ENCODE assay signal across 28 mouse cellular contexts in the genomic region with DNA sequence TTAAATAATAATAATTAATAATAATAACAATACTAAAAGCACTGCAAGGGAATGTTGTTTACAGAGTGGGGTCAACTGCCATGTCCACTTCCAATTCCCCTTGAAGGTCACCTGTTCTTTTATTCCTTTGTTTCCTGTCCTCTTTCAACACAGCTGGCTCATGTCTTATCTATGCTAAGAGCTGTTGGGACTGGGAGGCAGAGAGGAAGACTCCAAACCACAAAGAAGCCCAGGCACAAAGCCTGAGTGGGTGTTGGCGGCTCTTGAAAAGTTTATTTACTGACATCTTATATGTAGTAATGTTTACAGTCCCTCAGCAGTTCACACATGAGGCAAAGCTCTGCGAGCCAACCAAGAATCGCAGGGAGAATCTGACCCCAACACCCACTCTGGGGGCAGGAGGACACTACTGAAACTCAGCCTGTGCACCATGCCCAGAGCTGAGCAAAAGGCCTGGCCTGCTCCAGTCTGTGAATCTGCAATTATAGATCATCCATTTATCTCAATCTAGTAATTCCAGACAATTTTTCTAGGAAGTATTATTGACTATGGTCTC. TPM values are rescaled to one million over a fixed set of nuclear protein-coding genes. Genes with fewer than 3 reads are reported as not detected.
DNase-seq lines count a peak whose midpoint lies in the region; ATAC-seq and TF ChIP-seq lines count a peak whose summit lies in the region.
"Had no signal": no experiment of that assay in that cellular context is flagged by ENCODE, and none has a peak within 500 bp of the region (broad histone marks: within the 10 kb centered on the region; RNA-seq: fewer than 3 reads in every experiment).

No protein-coding gene starts in this region.

- H3K9ac ChIP-seq in liver, embryonic 14.5 days (replicated peaks), result no peak overlapping the region
- H3K9ac ChIP-seq in liver, embryonic 12.5 days, result no peak overlapping the region
- no peak overlapping the region for H3K9ac ChIP-seq in MEL (ENCODE audit: control insufficient read depth, low read depth, low read length, poor library complexity, severe bottlenecking)
- no peak overlapping the region for H3K9ac ChIP-seq in liver, embryonic 16.5 days (ENCODE audit: low read depth, low read length)
- H3K9ac ChIP-seq: heart, embryonic 12.5 days; hindbrain, embryonic 14.5 days had no signal

- 0 out of 4 replicates have a peak, but pooled peaks cover 0 to 1% of the 10 kb centered on the region in 2 experiments for H3K4me1 ChIP-seq in liver, embryonic 14.5 days (replicated peaks; ENCODE audit: control insufficient read depth in 2 of 2, insufficient read depth in 2 of 2, low read length in 1 of 2)
- H3K4me1 ChIP-seq in liver, embryonic 12.5 days, result peaks cover 6% of the 10 kb centered on the region; the same call in 1 of the 2 replicates
- peaks cover 21 to 35% of the 10 kb centered on the region in 2 experiments for H3K4me1 ChIP-seq in MEL (ENCODE audit: control insufficient read depth in 1 of 2, insufficient read depth in 2 of 2, low read length in 2 of 2)
- H3K4me1 ChIP-seq in liver, embryonic 16.5 days (ENCODE audit: control insufficient read depth, low read depth, low read length), result no peaks in the 10 kb centered on the region; the same call in 1 of the 2 replicates
- H3K4me1 ChIP-seq: embryonic facial prominence, embryonic 10.5 days; forebrain, embryonic 10.5 days; heart, embryonic 12.5 days; hindbrain, embryonic 10.5 days had no signal

- H3K4me2 ChIP-seq in liver, embryonic 14.5 days (ENCODE audit: low read depth), result no peak overlapping the region
- no peak overlapping the region for H3K4me2 ChIP-seq in liver, embryonic 12.5 days
- no peak overlapping the region for H3K4me2 ChIP-seq in liver, embryonic 16.5 days (ENCODE audit: low read depth, low read length)
- H3K4me2 ChIP-seq: heart, embryonic 12.5 days; hindbrain, embryonic 14.5 days had no signal

- H3K9me3 ChIP-seq in liver, embryonic 14.5 days (ENCODE audit: control insufficient read depth, low read length), result no peaks in the 10 kb centered on the region
- H3K9me3 ChIP-seq in liver, embryonic 12.5 days (replicated peaks), result 0 out of 2 replicates have a peak, but pooled peaks cover 3% of the 10 kb centered on the region
- no peaks in the 10 kb centered on the region for H3K9me3 ChIP-seq in MEL (replicated peaks; ENCODE audit: insufficient read depth, low read length)
- no peaks in the 10 kb centered on the region for H3K9me3 ChIP-seq in liver, embryonic 16.5 days (replicated peaks; ENCODE audit: control insufficient read depth, low read length)

- no peak for TF ChIP-seq RAD21 in MEL (IDR thresholded peaks at IDR 0.05; ENCODE audit: low read depth, low read length)

- no peaks in the 10 kb centered on the region for H3K79me2 ChIP-seq in MEL (ENCODE audit: control insufficient read depth, insufficient read depth, low read length, poor library complexity)

- no peak for TF ChIP-seq CTCF in liver, embryonic 14.5 days (IDR thresholded peaks at IDR 0.05; ENCODE audit: low read depth)
- no peak for TF ChIP-seq CTCF in MEL (IDR thresholded peaks at IDR 0.05 in 2 of 3, conservative IDR thresholded peaks at IDR 0.05 in 1 of 3; ENCODE audit: control insufficient read depth in 1 of 3, insufficient read depth in 1 of 3, low read depth in 2 of 3, low read length in 3 of 3, poor library complexity in 1 of 3, severe bottlenecking in 1 of 3)
- no peak for TF ChIP-seq CTCF in gastrocnemius, adult 2 months (IDR thresholded peaks at IDR 0.05)

- intact Hi-C loops in gastrocnemius, adult 2 months (cut with DNase I), result no loop called here

- no peak for TF ChIP-seq POLR2A in MEL (IDR thresholded peaks at IDR 0.05; ENCODE audit: control insufficient read depth in 1 of 2, insufficient read depth in 1 of 2, low read depth in 1 of 2, low read length in 2 of 2, poor library complexity in 1 of 2)

- DNase-seq in liver, embryonic 14.5 days (ENCODE audit: low read depth in 3 of 3, low spot score in 3 of 3), result no peak
- peak; percentile 81 for DNase-seq in 416B (ENCODE audit: low read depth)
- DNase-seq in MEL (ENCODE audit: low read depth, low spot score), result peak; percentile 78
- DNase-seq in thymus, postnatal 36 days, result no peak
- no peak for DNase-seq in gastrocnemius, adult 2 months
- DNase-seq in layer of hippocampus, adult 11-12 months (ENCODE audit: low spot score), result no peak
- DNase-seq: adrenal gland, postnatal 14 days; cerebellum, adult 18-20 months; cerebellum, adult 9-11 months; cerebellum, postnatal 36 days; gastrocnemius, postnatal 36 days; heart, adult 2 months had no signal

- WGBS in liver, embryonic 14.5 days (ENCODE audit: insufficient replicate concordance), result 15% methylated on average over 3 of the region's 3 CpGs
- WGBS in liver, embryonic 12.5 days (ENCODE audit: insufficient replicate concordance), result 19% methylated on average over 3 of the region's 3 CpGs
- 15% methylated on average over 3 of the region's 3 CpGs for WGBS in liver, embryonic 16.5 days (ENCODE audit: insufficient replicate concordance)

- no peaks in the 10 kb centered on the region for H3K36me3 ChIP-seq in liver, embryonic 14.5 days (replicated peaks; ENCODE audit: control insufficient read depth, insufficient read depth, low read depth)
- H3K36me3 ChIP-seq in liver, embryonic 12.5 days, result no peaks in the 10 kb centered on the region
- H3K36me3 ChIP-seq in MEL (ENCODE audit: control insufficient read depth in 1 of 2, insufficient read depth in 2 of 2, low read length in 2 of 2), result peaks cover 0 to 26% of the 10 kb centered on the region in 2 experiments; a peak in 2 of 4 replicates
- H3K36me3 ChIP-seq in liver, embryonic 16.5 days (ENCODE audit: control insufficient read depth, insufficient read depth), result no peaks in the 10 kb centered on the region
- H3K36me3 ChIP-seq: embryonic facial prominence, embryonic 10.5 days; forebrain, embryonic 10.5 days; heart, embryonic 12.5 days; hindbrain, embryonic 10.5 days had no signal

- H3K27ac ChIP-seq in liver, embryonic 14.5 days, result no peak overlapping the region
- H3K27ac ChIP-seq in liver, embryonic 12.5 days, result no peak overlapping the region
- peak overlapping the region; percentile 36 for H3K27ac ChIP-seq in MEL (ENCODE audit: control insufficient read depth, low read depth, low read length)
- no peak overlapping the region for H3K27ac ChIP-seq in liver, embryonic 16.5 days (ENCODE audit: low read length)
- H3K27ac ChIP-seq in gastrocnemius, adult 2 months, result no peak overlapping the region
- H3K27ac ChIP-seq: embryonic facial prominence, embryonic 10.5 days; forebrain, embryonic 10.5 days; heart, adult 2 months; hindbrain, embryonic 10.5 days; hindbrain, embryonic 14.5 days had no signal

- peak; percentile 37; the same call in 1 of the 2 replicates for ATAC-seq in liver, embryonic 14.5 days (ENCODE audit: insufficient read depth)
- no peak for ATAC-seq in liver, embryonic 12.5 days
- peak; percentile 81 for ATAC-seq in liver, embryonic 16.5 days (ENCODE audit: low read depth)
- ATAC-seq: activated CD4-positive, CD25-positive, alpha-beta regulatory T cell, adult 4 months; forebrain, embryonic 14.5 days had no signal

- TF ChIP-seq EP300 in liver, embryonic 14.5 days (IDR thresholded peaks at IDR 0.05; ENCODE audit: low read depth), result no peak
- peak; percentile 81 to 87 for TF ChIP-seq EP300 in MEL (IDR thresholded peaks at IDR 0.05; ENCODE audit: low read depth in 1 of 2, low read length in 2 of 2)

- H3K27me3 ChIP-seq in liver, embryonic 14.5 days (ENCODE audit: control insufficient read depth, insufficient read depth, low read length), result no peaks in the 10 kb centered on the region
- no peaks in the 10 kb centered on the region for H3K27me3 ChIP-seq in liver, embryonic 12.5 days (replicated peaks)
- H3K27me3 ChIP-seq in MEL (ENCODE audit: control insufficient read depth in 1 of 2, insufficient read depth in 2 of 2, low read length in 2 of 2), result no peaks in the 10 kb centered on the region
- no peaks in the 10 kb centered on the region for H3K27me3 ChIP-seq in liver, embryonic 16.5 days (ENCODE audit: control insufficient read depth, insufficient read depth, low read depth, low read length)
- H3K27me3 ChIP-seq: heart, embryonic 12.5 days; Patski had no signal

- H3K4me3 ChIP-seq in liver, embryonic 14.5 days (ENCODE audit: insufficient read depth in 1 of 2, low read depth in 2 of 2, low read length in 2 of 2), result no peak overlapping the region
- no peak overlapping the region for H3K4me3 ChIP-seq in liver, embryonic 12.5 days
- no peak overlapping the region for H3K4me3 ChIP-seq in MEL (ENCODE audit: control insufficient read depth in 1 of 2, insufficient read depth in 1 of 2, low read depth in 2 of 2, low read length in 2 of 2)
- no peak overlapping the region for H3K4me3 ChIP-seq in liver, embryonic 16.5 days (ENCODE audit: low read depth, low read length)
- no peak overlapping the region for H3K4me3 ChIP-seq in gastrocnemius, adult 2 months
- H3K4me3 ChIP-seq: embryonic facial prominence, embryonic 10.5 days; forebrain, embryonic 10.5 days; heart, adult 2 months; heart, embryonic 12.5 days; hindbrain, embryonic 10.5 days had no signal

TF ChIP-seq in MEL, 35 proteins besides CTCF, POLR2A, EP300 and RAD21 (continues in another document):
- TF ChIP-seq CHD1 (IDR thresholded peaks at IDR 0.05; ENCODE audit: low read depth, low read length) (no peak), CHD2 (IDR thresholded peaks at IDR 0.05; ENCODE audit: low read length) (no peak; the same call in 1 of the 2 replicates), MAX (IDR thresholded peaks at IDR 0.05; ENCODE audit: low read length) (peak; percentile 41; the same call in 1 of the 2 replicates), RCOR1 (IDR thresholded peaks at IDR 0.05; ENCODE audit: low read depth, low read length) (peak; percentile 35; the same call in 1 of the 2 replicates), SIN3A (IDR thresholded peaks at IDR 0.05; ENCODE audit: low read length) (peak; percentile 66)

RNA-seq across cellular contexts. Expression of gene Snx27, which starts 14.8 kb away (rescaled TPM):
- polyA plus RNA-seq in liver, embryonic 14.5 days (2012; rRNA removed), result 4.3 and 5.6 TPM in 2 replicates
- polyA plus RNA-seq in liver, embryonic 14.5 days (2014; fragmentation: Nextera tagmentation; extraction: Ambion mirVana), result 8.8 and 9.7 TPM in 2 replicates
- 23.9 and 25.1 TPM in 2 replicates for polyA plus RNA-seq in liver, embryonic 12.5 days (2016; fragmentation: Nextera tagmentation; extraction: Ambion mirVana)
- 36.9 and 38.5 TPM in 2 replicates for total RNA-seq in MEL (2012; rRNA removed)
- 100 to 1,000 TPM in 1 of 2 experiments, 10 to 100 TPM in 1; 45.4 to 123 TPM for polyA plus RNA-seq in MEL (2012; ENCODE audit: insufficient read depth in 1 of 2, insufficient read length in 2 of 2, low read depth in 1 of 2, low replicate concordance in 2 of 2, missing spikeins in 1 of 2)
- polyA plus RNA-seq in liver, embryonic 16.5 days (2015; fragmentation: Nextera tagmentation; extraction: Ambion mirVana), result 10.2 and 12.3 TPM in 2 replicates
- 10 to 100 TPM; 35.7 to 37.1 TPM for total RNA-seq in gastrocnemius, adult 2 months (2021)

RNA-seq across cellular contexts. Expression of gene Gm10972, which starts 45.6 kb away (rescaled TPM):
- not detected in 2 replicates for polyA plus RNA-seq in liver, embryonic 14.5 days (2012; rRNA removed)
- polyA plus RNA-seq in liver, embryonic 14.5 days (2014; fragmentation: Nextera tagmentation; extraction: Ambion mirVana), result not detected in 2 replicates
- polyA plus RNA-seq in liver, embryonic 12.5 days (2016; fragmentation: Nextera tagmentation; extraction: Ambion mirVana), result not detected in 2 replicates
- not detected in 2 replicates for total RNA-seq in MEL (2012; rRNA removed)
- not detected for polyA plus RNA-seq in MEL (2012; ENCODE audit: insufficient read depth in 1 of 2, insufficient read length in 2 of 2, low read depth in 1 of 2, low replicate concordance in 2 of 2, missing spikeins in 1 of 2)
- not detected in 2 replicates for polyA plus RNA-seq in liver, embryonic 16.5 days (2015; fragmentation: Nextera tagmentation; extraction: Ambion mirVana)
- not detected for total RNA-seq in gastrocnemius, adult 2 months (2021)
- total RNA-seq: adrenal gland, adult 18-20 months; adrenal gland, postnatal 14 days; ES-E14; gastrocnemius, adult 8-10 months; gastrocnemius, postnatal 36 days; heart, adult 2 months; heart, postnatal 25 days had no signal
- polyA plus RNA-seq: activated CD4-positive, CD25-positive, alpha-beta regulatory T cell, adult 4 months; embryonic facial prominence, embryonic 10.5 days; embryonic facial prominence, embryonic 14.5 days; forebrain, embryonic 10.5 days; forebrain, embryonic 14.5 days; heart, adult 2 months; heart, embryonic 12.5 days; heart, embryonic 16.5 days; hindbrain, embryonic 10.5 days; hindbrain, embryonic 14.5 days; Patski had no signal

Comparison
In these comparisons a context has a peak if more than half of its experiments do, and no peak if none do; other contexts are left out.
1. DNase-seq: peak in 416B (single experiment) and MEL (single experiment); none in liver, embryonic 14.5 days (0 of 3), thymus, postnatal 36 days (0 of 2), gastrocnemius, adult 2 months (single experiment) and layer of hippocampus, adult 11-12 months (single experiment).